Mouse (Mus musculus) right cerebral cortex, postnatal 25 days (tissue): ENCODE data around the gene Ctcfl.

Experiments
- DNase-seq: peaks from one replicate; pipeline ENCODE4 v3.0.0; 2022

The Ctcfl gene

DNA sequence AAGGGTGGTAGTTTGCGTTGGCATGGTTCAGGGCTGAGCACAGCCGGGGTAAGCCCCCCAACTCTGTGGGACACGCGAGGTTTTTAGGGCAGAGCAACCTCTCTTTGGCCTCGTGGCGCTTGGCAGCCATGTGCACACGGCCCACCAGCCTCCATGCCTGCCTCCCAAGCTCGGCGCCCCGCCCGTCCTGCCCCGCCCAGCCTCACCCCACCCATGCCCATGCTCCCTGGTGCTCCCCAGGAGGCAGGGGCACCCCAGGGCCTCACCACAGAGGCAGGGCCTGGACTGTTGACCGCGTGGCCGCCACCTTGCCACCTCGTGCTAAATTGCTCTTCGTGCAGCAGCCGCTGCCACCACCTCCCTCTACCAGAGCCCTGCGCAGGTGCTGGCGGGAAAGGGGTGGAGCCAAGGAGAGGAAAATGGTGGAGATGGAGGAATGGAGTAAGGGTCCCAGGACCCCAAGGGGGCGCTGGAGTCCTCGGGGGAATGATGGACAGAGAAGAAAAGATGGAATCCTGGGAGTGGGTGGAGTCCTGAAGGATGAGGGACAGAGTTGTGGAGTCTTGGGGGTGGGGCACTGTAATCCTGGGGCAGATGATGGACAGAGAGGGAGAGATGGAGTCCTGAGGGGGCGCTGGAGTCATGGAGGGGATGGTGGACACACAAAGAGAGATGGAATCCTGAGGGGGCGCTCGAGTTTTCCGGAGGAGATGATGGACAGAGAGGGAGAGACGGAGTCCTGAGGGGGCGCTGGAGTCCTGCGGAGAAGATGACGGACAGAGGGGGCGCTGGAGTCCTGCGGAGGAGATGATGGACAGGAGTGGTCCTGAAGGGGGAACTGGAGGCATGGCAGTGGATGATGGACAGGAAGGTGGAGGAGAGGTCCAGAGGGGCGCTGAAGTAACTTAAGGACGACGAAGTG is at the start of gene Ctcfl:
Ctcfl (minus strand) TSS at position 503 of the 922 bp plus-strand sequence.
- no peak for DNase-seq

DNA sequence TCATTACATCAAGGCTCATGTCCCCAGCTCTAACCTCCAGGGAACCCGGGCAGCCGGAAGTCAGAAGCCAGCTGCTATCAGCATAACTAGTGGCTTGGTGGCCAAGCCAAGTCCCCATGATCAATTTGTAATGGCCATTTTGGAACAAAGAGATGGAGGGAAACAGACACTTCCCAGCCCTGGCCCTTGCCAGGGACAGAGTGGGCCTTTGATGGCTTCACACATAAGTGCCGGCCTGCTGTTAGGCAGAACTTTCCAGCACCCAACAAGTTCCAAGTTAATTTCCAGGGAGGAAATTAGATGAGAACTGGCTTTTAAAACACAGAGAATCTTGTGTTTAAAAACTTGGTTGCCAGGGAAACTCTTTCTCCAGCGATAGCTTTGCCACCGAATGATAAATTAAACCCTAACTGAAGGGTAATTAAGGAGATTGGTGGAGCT is 49.1 kb upstream of the Ctcfl start:
- DNase-seq, result no peak

- no peak for DNase-seq
These were observed 46.0 kb upstream of the Ctcfl start for GRCm38 (mm10) chr2:173165357-173165756.

GRCm38 (mm10) chr2:173164946-173165345 is 45.6 kb upstream of the Ctcfl start:
- DNase-seq, result no peak

GRCm38 (mm10) chr2:173164358-173164757 is 45.0 kb upstream of the Ctcfl start:
- DNase-seq, result no peak

DNA sequence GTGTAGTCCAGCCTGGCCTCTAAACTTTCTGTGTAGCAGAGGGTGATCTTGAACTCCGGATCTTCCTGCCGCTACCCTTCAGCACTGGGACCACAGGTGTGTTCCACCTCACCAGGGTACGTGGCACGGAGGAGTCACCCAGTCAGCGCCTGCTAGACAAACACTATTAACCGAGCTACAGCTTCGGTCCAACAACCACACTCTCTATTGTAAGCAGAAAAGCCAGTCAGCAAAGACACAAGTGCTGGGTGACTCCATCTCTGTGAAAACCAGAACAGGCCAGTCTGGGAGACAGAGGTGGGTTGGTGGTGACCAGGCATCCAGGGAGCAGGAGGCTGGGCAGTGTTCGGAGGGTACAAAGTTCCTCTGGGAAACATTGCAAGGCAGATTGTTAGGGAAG is 44.1 kb upstream of the Ctcfl start:
- no peak for DNase-seq

- DNase-seq, result no peak
These were observed 40.3 kb upstream of the Ctcfl start for GRCm38 (mm10) chr2:173159354-173160311.

- DNase-seq, result no peak
These were observed 39.2 kb upstream of the Ctcfl start for GRCm38 (mm10) chr2:173158390-173159055.

GRCm38 (mm10) chr2:173157871-173158270 is 38.5 kb upstream of the Ctcfl start:
- no peak for DNase-seq

- DNase-seq, result no peak
These were observed 38.1 kb upstream of the Ctcfl start for GRCm38 (mm10) chr2:173157376-173157775.

- no peak for DNase-seq
These were observed 37.6 kb upstream of the Ctcfl start for GRCm38 (mm10) chr2:173156923-173157322.

GRCm38 (mm10) chr2:173155907-173156306 is 36.6 kb upstream of the Ctcfl start:
- no peak for DNase-seq

GRCm38 (mm10) chr2:173154962-173155361 is 35.6 kb upstream of the Ctcfl start:
- no peak for DNase-seq

DNA sequence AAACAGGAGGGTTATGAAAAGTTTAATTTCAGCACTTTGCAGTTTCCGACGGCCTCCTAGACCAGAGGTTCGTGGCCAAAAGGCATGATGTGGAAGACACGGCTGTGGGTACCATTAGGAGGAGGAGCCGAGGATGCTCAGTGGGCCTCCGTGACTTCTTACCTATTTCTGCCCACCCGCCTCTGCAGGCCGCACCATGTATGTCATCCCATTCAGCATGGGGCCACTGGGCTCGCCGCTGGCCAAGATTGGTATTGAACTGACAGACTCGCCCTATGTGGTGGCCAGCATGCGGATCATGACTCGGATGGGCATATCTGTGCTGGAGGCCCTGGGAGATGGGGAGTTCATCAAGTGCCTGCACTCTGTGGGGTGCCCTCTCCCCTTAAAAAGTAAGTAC is 35.2 kb upstream of the Ctcfl start:
- DNase-seq, result no peak

DNA sequence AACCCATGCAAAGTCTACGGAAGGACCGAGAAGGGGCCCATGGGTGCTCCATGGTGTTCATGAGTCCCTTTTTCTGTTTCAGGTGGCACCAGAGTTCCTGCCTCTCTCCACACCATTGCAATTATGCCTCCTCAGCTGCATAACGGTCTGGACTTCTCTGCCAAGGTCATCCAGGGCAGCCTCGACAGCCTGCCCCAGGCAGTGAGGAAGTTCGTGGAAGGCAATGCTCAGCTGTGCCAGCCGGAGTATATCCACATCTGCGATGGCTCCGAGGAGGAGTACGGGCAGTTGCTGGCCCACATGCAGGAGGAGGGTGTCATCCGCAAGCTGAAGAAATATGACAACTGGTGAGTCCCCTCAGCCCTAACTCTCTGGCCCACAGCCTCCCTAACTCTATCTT is 33.9 kb upstream of the Ctcfl start:
- no peak for DNase-seq

- DNase-seq, result no peak
These were observed 33.3 kb upstream of the Ctcfl start, which contains the start of gene Pck1 for GRCm38 (mm10) chr2:173152436-173153151. Gene Pck1, plus strand, starts transcription at chr2:173153048.

GRCm38 (mm10) chr2:173151784-173152284 is 32.5 kb upstream of the Ctcfl start:
- no peak for DNase-seq

- DNase-seq, result no peak
These were observed 32.0 kb upstream of the Ctcfl start for GRCm38 (mm10) chr2:173151352-173151751.

- DNase-seq, result no peak
These were observed 28.7 kb upstream of the Ctcfl start for GRCm38 (mm10) chr2:173148001-173148400.

- DNase-seq, result no peak
These were observed 27.4 kb upstream of the Ctcfl start for GRCm38 (mm10) chr2:173146728-173147127.

GRCm38 (mm10) chr2:173145808-173146207 is 26.5 kb upstream of the Ctcfl start:
- DNase-seq, result no peak

DNA sequence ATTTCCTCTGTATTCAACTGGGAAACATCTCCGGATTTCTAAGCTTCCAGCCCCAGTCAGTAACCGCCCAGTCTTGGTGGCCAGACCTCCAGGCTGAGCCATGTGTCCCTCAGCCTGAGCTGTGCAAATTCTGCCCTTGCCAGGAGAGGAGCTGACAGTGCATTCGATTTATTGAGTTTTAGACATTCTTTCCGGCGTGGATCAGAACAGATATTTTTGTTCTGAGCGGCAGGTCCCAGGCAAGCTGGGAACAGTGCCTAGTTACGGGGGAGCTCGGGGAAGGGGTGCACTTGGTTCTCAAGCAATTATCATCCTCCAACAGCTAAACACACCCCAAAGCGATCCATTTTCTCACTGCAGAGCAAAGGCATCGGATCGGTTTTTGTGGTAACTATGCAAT is 24.3 kb upstream of the Ctcfl start:
- DNase-seq, result peak; percentile 26
